Mouse (Mus musculus) fat pad, adult 2 months (tissue): ENCODE results near the gene Gm13212.
"Not testable (repeated sequence)": the region's sequence is repeated elsewhere in the genome, so short reads cannot be mapped to it uniquely, and the experiment has no call there.

Experiments
- DNase-seq: peaks from one replicate; pipeline ENCODE4 v3.0.0-alpha.2; 2011; ENCODE audit warnings: low read depth, low spot score; ENCODE audit errors: extremely low read depth

The Gm13212 gene

GRCm38 (mm10) chr4:145585078-145585477 lies at the start of gene Gm13212:
Gm13212 (plus strand) TSS chr4:145585166.
- not testable (repeated sequence) for DNase-seq

GRCm38 (mm10) chr4:145543861-145544260 lies 41.1 kb upstream of the Gm13212 start:
- not testable (repeated sequence) for DNase-seq

- not testable (repeated sequence) for DNase-seq
Observed at GRCm38 (mm10) chr4:145545106-145545505, 39.9 kb upstream of the Gm13212 start.

GRCm38 (mm10) chr4:145545734-145546349 lies 39.1 kb upstream of the Gm13212 start:
- DNase-seq, result not testable (repeated sequence)

GRCm38 (mm10) chr4:145546477-145546876 lies 38.5 kb upstream of the Gm13212 start:
- not testable (repeated sequence) for DNase-seq

- DNase-seq, result no peak
Observed at GRCm38 (mm10) chr4:145556680-145557079, 28.3 kb upstream of the Gm13212 start.

- DNase-seq, result no peak
Observed at GRCm38 (mm10) chr4:145559505-145560099, 25.4 kb upstream of the Gm13212 start.

- DNase-seq, result no peak
Observed at GRCm38 (mm10) chr4:145564111-145564821, 20.7 kb upstream of the Gm13212 start.

GRCm38 (mm10) chr4:145570461-145570860 lies 14.5 kb upstream of the Gm13212 start:
- DNase-seq, result not testable (repeated sequence)

GRCm38 (mm10) chr4:145576623-145577022 lies 8.3 kb upstream of the Gm13212 start:
- not testable (repeated sequence) for DNase-seq

GRCm38 (mm10) chr4:145580333-145580732 lies 4.6 kb upstream of the Gm13212 start:
- not testable (repeated sequence) for DNase-seq

GRCm38 (mm10) chr4:145586046-145586445 lies 1.1 kb downstream of the Gm13212 start:
- DNase-seq, result not testable (repeated sequence)

- DNase-seq, result not testable (repeated sequence)
Observed at GRCm38 (mm10) chr4:145594183-145594582, 9.2 kb downstream of the Gm13212 start.

GRCm38 (mm10) chr4:145594798-145595197 lies 9.8 kb downstream of the Gm13212 start:
- not testable (repeated sequence) for DNase-seq

- DNase-seq, result not testable (repeated sequence)
Observed at GRCm38 (mm10) chr4:145640416-145641185, 55.6 kb downstream of the Gm13212 start.

GRCm38 (mm10) chr4:145670385-145670784 lies 85.4 kb downstream of the Gm13212 start, which contains the start of gene Zfp980:
Zfp980 (plus strand) TSS chr4:145670685.
- DNase-seq, result not testable (repeated sequence)

- DNase-seq, result not testable (repeated sequence)
Observed at GRCm38 (mm10) chr4:145674286-145674780, 89.4 kb downstream of the Gm13212 start.
